Mouse (Mus musculus) right cerebral cortex, postnatal 14 days (tissue): ENCODE measurements at regions not wholly inside any gene's neighbourhood (a gene's known extent, or its start where the extent isn't known, plus 50 kb on each side); places are given as distances from the start of the nearest gene placed in this dataset.

Experiments
- DNase-seq: peaks from one replicate; pipeline ENCODE4 v3.0.0; 2022

DNA sequence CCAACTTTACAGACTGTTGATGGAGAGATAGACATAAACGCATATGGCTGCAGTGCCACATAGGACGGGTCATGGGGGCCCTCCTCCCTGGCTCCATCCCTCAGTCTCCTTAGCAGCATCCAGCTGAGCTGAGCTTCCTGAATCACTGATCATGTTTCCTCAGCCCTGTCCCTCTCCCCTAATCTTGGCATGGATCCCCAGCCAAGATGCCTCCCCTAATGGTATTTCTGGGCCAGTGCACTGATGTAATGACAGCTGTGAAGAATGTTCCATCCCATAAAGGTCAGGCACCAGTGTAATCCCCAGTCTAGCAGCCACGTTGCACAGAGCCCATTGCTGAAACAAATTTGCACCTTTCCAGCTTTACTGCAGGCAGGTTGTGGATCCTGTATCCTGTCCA is 576.5 kb upstream of the Cpeb2 start:
- no peak for DNase-seq

DNA sequence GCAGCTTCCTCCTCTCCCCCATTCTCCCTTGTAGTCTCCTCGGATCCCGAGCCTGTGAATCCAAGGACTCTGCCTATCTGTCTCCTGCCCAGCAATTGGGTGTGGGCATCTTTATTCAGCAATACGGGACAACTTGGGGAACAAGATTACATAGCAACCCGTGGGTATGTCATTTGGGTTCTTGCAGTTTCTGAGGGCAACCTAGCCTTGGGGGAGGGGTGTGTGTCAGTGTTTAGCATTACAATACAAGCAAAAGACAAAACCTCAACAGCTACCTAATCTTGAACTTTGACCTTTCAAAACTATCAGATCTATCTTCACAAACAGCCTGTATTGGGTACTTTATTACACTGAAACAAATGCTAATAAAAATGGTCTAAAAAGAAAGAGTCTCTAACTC is 573.0 kb upstream of the Cpeb2 start:
- no peak for DNase-seq

DNA sequence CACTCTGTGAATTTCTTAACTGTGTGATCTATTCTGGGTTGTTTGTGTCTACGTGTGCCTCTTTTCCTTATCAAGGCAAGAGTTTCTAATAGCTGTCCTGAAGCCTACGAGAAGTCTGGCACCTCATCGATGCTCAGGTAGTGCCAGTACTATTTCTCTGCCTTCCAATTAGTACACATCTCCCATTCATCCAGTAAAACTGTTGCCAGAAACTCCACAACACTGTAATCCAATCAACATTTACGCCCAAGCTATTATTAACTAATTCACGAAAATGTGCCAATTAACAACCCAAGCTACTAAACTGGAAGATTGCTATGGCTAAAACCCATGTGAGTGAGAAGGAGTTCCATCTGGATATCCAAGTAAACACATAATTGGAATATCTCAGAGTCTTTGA is 553.4 kb upstream of the Cpeb2 start:
- no peak for DNase-seq

DNA sequence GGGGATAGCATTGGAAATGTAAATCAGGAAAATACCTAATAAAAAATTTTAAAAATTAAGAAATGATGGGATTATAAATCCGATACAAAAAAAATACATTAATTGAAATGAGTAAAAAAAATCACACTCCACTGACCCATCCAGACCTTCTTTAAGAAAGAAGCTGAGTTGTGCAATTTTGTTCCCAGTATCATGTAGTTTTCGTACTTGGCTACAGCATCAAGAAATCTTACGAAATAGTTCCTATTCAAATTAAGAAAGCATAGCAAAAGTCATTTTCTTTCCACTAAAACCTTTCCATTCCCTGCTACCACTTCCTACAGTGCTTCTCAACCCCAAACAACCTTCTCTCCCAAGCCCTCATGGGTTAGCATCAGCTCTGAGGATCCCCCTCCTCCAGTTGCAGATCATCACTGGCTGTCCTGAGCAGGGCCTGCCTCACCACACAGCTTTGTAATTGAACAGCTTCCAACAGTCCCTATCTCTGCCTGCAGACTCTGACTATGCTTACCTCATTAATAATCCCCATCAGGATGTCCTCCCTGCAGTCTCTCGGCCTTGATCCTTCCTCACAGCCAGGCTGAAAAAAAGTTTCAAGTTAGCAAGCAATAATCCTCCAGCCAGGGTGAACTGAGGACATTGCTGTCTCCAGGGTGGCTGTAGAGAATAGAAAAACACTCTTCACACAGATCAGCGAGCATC is 547.5 kb upstream of the Cpeb2 start:
- DNase-seq: no peak

DNA sequence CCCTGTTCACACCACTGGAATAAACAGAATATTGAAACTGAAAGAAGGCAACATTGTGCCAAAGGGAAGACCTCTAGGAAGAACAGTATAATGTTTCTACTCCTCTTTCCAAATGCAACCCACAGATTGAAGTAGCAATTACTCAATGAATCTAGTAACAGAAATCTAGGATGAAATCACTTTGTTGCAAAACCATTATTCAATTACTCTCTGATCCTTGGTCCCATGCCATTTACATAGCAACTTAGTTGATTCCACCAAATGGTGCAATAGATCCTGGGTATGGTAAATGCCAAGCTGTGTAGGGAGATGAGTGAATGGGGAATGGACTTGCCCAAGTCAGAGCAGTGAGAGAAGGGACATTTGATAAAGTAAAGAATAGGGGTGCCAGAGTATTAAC is 545.8 kb upstream of the Cpeb2 start:
- no peak for DNase-seq
